Mouse (Mus musculus): Measurements from ENCODE around the gene Exosc5. TPM values are rescaled to one million over a fixed set of nuclear protein-coding genes. Genes with fewer than 3 reads are reported as not detected.

Exosc5 gene
- polyA plus RNA-seq, 1 experiment: 53.7 TPM

GRCm38 (mm10) chr7:25644136-25644535, 14.8 kb upstream of the Exosc5 start:
- Histone ChIP-seq H3K27ac (ENCODE audit: insufficient read depth, low read length) (no peak overlapping the region), H3K27me3 (ENCODE audit: control insufficient read depth, insufficient read depth, low read length, poor library complexity, severe bottlenecking) (no peaks in the 10 kb centered on the region), H3K9me3 (replicated peaks; ENCODE audit: control insufficient read depth, insufficient read depth, low read length, poor library complexity, severe bottlenecking) (no peaks in the 10 kb centered on the region), H3K4me3 (ENCODE audit: low read depth, low read length) (no peak overlapping the region), H3K4me1 (ENCODE audit: control insufficient read depth, insufficient read depth, low read length) (peaks cover 2% of the 10 kb centered on the region), H3K9ac (ENCODE audit: low read depth, poor library complexity, severe bottlenecking) (no peak overlapping the region), H3K36me3 (ENCODE audit: control insufficient read depth, insufficient read depth, low read length, poor library complexity, severe bottlenecking) (no peaks in the 10 kb centered on the region)
- TF ChIP-seq CTCF (IDR thresholded peaks at IDR 0.05; ENCODE audit: low read depth, low read length): no peak
- no peak for TF ChIP-seq POLR2A (IDR thresholded peaks at IDR 0.05; ENCODE audit: insufficient read depth, low read length)
- TF ChIP-seq EP300 (IDR thresholded peaks at IDR 0.05; ENCODE audit: insufficient read depth, low read depth, low read length): no peak

- no peaks in the 10 kb centered on the region for H3K36me3 ChIP-seq (ENCODE audit: control insufficient read depth, insufficient read depth, low read length, poor library complexity, severe bottlenecking)
- no peak for TF ChIP-seq POLR2A (IDR thresholded peaks at IDR 0.05; ENCODE audit: insufficient read depth, low read length)
- TF ChIP-seq CTCF (IDR thresholded peaks at IDR 0.05; ENCODE audit: low read depth, low read length): no peak
- TF ChIP-seq EP300 (IDR thresholded peaks at IDR 0.05; ENCODE audit: insufficient read depth, low read depth, low read length): no peak
- no peaks in the 10 kb centered on the region for H3K9me3 ChIP-seq (replicated peaks; ENCODE audit: control insufficient read depth, insufficient read depth, low read length, poor library complexity, severe bottlenecking)
- H3K27ac ChIP-seq (ENCODE audit: insufficient read depth, low read length): no peak overlapping the region
- H3K27me3 ChIP-seq (ENCODE audit: control insufficient read depth, insufficient read depth, low read length, poor library complexity, severe bottlenecking): no peaks in the 10 kb centered on the region
- no peak overlapping the region for H3K4me3 ChIP-seq (ENCODE audit: low read depth, low read length)
- peaks cover 2% of the 10 kb centered on the region for H3K4me1 ChIP-seq (ENCODE audit: control insufficient read depth, insufficient read depth, low read length)
- H3K9ac ChIP-seq (ENCODE audit: low read depth, poor library complexity, severe bottlenecking): no peak overlapping the region
Measured at GRCm38 (mm10) chr7:25644631-25645030, 14.3 kb upstream of the Exosc5 start.

GRCm38 (mm10) chr7:25645074-25645473, 13.9 kb upstream of the Exosc5 start:
- H3K9me3 ChIP-seq (replicated peaks; ENCODE audit: control insufficient read depth, insufficient read depth, low read length, poor library complexity, severe bottlenecking): no peaks in the 10 kb centered on the region
- no peaks in the 10 kb centered on the region for H3K36me3 ChIP-seq (ENCODE audit: control insufficient read depth, insufficient read depth, low read length, poor library complexity, severe bottlenecking)
- peaks cover 2% of the 10 kb centered on the region for H3K4me1 ChIP-seq (ENCODE audit: control insufficient read depth, insufficient read depth, low read length)
- H3K27ac ChIP-seq (ENCODE audit: insufficient read depth, low read length): no peak overlapping the region
- H3K9ac ChIP-seq (ENCODE audit: low read depth, poor library complexity, severe bottlenecking): no peak overlapping the region
- no peaks in the 10 kb centered on the region for H3K27me3 ChIP-seq (ENCODE audit: control insufficient read depth, insufficient read depth, low read length, poor library complexity, severe bottlenecking)
- TF ChIP-seq POLR2A (IDR thresholded peaks at IDR 0.05; ENCODE audit: insufficient read depth, low read length) (no peak), CTCF (IDR thresholded peaks at IDR 0.05; ENCODE audit: low read depth, low read length) (no peak), EP300 (IDR thresholded peaks at IDR 0.05; ENCODE audit: insufficient read depth, low read depth, low read length) (no peak)
- no peak overlapping the region for H3K4me3 ChIP-seq (ENCODE audit: low read depth, low read length)

- no peaks in the 10 kb centered on the region for H3K9me3 ChIP-seq (replicated peaks; ENCODE audit: control insufficient read depth, insufficient read depth, low read length, poor library complexity, severe bottlenecking)
- H3K9ac ChIP-seq (ENCODE audit: low read depth, poor library complexity, severe bottlenecking): no peak overlapping the region
- no peak overlapping the region for H3K27ac ChIP-seq (ENCODE audit: insufficient read depth, low read length)
- no peak overlapping the region for H3K4me3 ChIP-seq (ENCODE audit: low read depth, low read length)
- H3K4me1 ChIP-seq (ENCODE audit: control insufficient read depth, insufficient read depth, low read length): peaks cover 2% of the 10 kb centered on the region
- no peaks in the 10 kb centered on the region for H3K27me3 ChIP-seq (ENCODE audit: control insufficient read depth, insufficient read depth, low read length, poor library complexity, severe bottlenecking)
- TF ChIP-seq POLR2A (IDR thresholded peaks at IDR 0.05; ENCODE audit: insufficient read depth, low read length): no peak
- TF ChIP-seq CTCF (IDR thresholded peaks at IDR 0.05; ENCODE audit: low read depth, low read length): peak; percentile 62
- H3K36me3 ChIP-seq (ENCODE audit: control insufficient read depth, insufficient read depth, low read length, poor library complexity, severe bottlenecking): no peaks in the 10 kb centered on the region
Measured at GRCm38 (mm10) chr7:25647574-25648123, 11.3 kb upstream of the Exosc5 start.

GRCm38 (mm10) chr7:25649839-25650238, 9.1 kb upstream of the Exosc5 start:
- Histone ChIP-seq H3K27me3 (ENCODE audit: control insufficient read depth, insufficient read depth, low read length, poor library complexity, severe bottlenecking) (no peaks in the 10 kb centered on the region), H3K9me3 (replicated peaks; ENCODE audit: control insufficient read depth, insufficient read depth, low read length, poor library complexity, severe bottlenecking) (no peaks in the 10 kb centered on the region), H3K9ac (ENCODE audit: low read depth, poor library complexity, severe bottlenecking) (no peak overlapping the region), H3K27ac (ENCODE audit: insufficient read depth, low read length) (no peak overlapping the region), H3K4me3 (ENCODE audit: low read depth, low read length) (no peak overlapping the region), H3K4me1 (ENCODE audit: control insufficient read depth, insufficient read depth, low read length) (no peaks in the 10 kb centered on the region), H3K36me3 (ENCODE audit: control insufficient read depth, insufficient read depth, low read length, poor library complexity, severe bottlenecking) (no peaks in the 10 kb centered on the region)
- TF ChIP-seq EP300 (IDR thresholded peaks at IDR 0.05; ENCODE audit: insufficient read depth, low read depth, low read length) (no peak), CTCF (IDR thresholded peaks at IDR 0.05; ENCODE audit: low read depth, low read length) (no peak), POLR2A (IDR thresholded peaks at IDR 0.05; ENCODE audit: insufficient read depth, low read length) (no peak)

GRCm38 (mm10) chr7:25651281-25651680, 7.7 kb upstream of the Exosc5 start:
- Histone ChIP-seq H3K27me3 (ENCODE audit: control insufficient read depth, insufficient read depth, low read length, poor library complexity, severe bottlenecking) (no peaks in the 10 kb centered on the region), H3K4me1 (ENCODE audit: control insufficient read depth, insufficient read depth, low read length) (no peaks in the 10 kb centered on the region), H3K27ac (ENCODE audit: insufficient read depth, low read length) (no peak overlapping the region), H3K4me3 (ENCODE audit: low read depth, low read length) (no peak overlapping the region), H3K9ac (ENCODE audit: low read depth, poor library complexity, severe bottlenecking) (no peak overlapping the region), H3K36me3 (ENCODE audit: control insufficient read depth, insufficient read depth, low read length, poor library complexity, severe bottlenecking) (no peaks in the 10 kb centered on the region), H3K9me3 (replicated peaks; ENCODE audit: control insufficient read depth, insufficient read depth, low read length, poor library complexity, severe bottlenecking) (no peaks in the 10 kb centered on the region)
- TF ChIP-seq EP300 (IDR thresholded peaks at IDR 0.05; ENCODE audit: insufficient read depth, low read depth, low read length) (no peak), CTCF (IDR thresholded peaks at IDR 0.05; ENCODE audit: low read depth, low read length) (no peak)

Measured in ES-Bruce4 (cell line).